Mouse (Mus musculus): ENCODE data around the gene Tnpo2. TPM values are rescaled to one million over a fixed set of nuclear protein-coding genes. Genes with fewer than 3 reads are reported as not detected.

Tnpo2 gene
- polyA plus RNA-seq, 1 experiment from 2014 or later = 28.1 TPM

GRCm38 (mm10) chr8:85095051-85095450 lies 58.3 kb downstream of the Tnpo2 start:
- Histone ChIP-seq H3K4me2 (replicated peaks) (no peak overlapping the region), H3K4me1 (replicated peaks) (no peaks in the 10 kb centered on the region), H3K27ac (no peak overlapping the region), H3K36me3 (peaks cover 22% of the 10 kb centered on the region), H3K9ac (no peak overlapping the region), H3K4me3 (replicated peaks) (no peak overlapping the region), H3K9me3 (no peaks in the 10 kb centered on the region), H3K27me3 (replicated peaks) (no peaks in the 10 kb centered on the region)
- no peak for ATAC-seq
- WGBS = 91% methylated on average over 13 of the region's 13 CpGs

GRCm38 (mm10) chr8:85095566-85095965 lies 58.9 kb downstream of the Tnpo2 start:
- Histone ChIP-seq H3K9ac (no peak overlapping the region), H3K4me1 (replicated peaks) (no peaks in the 10 kb centered on the region), H3K27me3 (replicated peaks) (no peaks in the 10 kb centered on the region), H3K36me3 (peaks cover 22% of the 10 kb centered on the region), H3K4me3 (replicated peaks) (no peak overlapping the region), H3K4me2 (replicated peaks) (no peak overlapping the region), H3K9me3 (no peaks in the 10 kb centered on the region), H3K27ac (no peak overlapping the region)
- ATAC-seq = no peak
- WGBS = 90% methylated on average over 7 of the region's 7 CpGs

GRCm38 (mm10) chr8:85096196-85096595 lies 59.5 kb downstream of the Tnpo2 start:
- H3K4me1 ChIP-seq (replicated peaks) = no peaks in the 10 kb centered on the region
- H3K9ac ChIP-seq = no peak overlapping the region
- H3K27me3 ChIP-seq (replicated peaks) = no peaks in the 10 kb centered on the region
- H3K36me3 ChIP-seq = peaks cover 22% of the 10 kb centered on the region
- no peaks in the 10 kb centered on the region for H3K9me3 ChIP-seq
- no peak overlapping the region for H3K4me2 ChIP-seq (replicated peaks)
- H3K27ac ChIP-seq = no peak overlapping the region
- no peak overlapping the region for H3K4me3 ChIP-seq (replicated peaks)
- WGBS = 89% methylated on average over 16 of the region's 16 CpGs
- ATAC-seq = no peak

GRCm38 (mm10) chr8:85096850-85097249 lies 60.1 kb downstream of the Tnpo2 start:
- no peak for ATAC-seq

GRCm38 (mm10) chr8:85100076-85100665 lies 63.5 kb downstream of the Tnpo2 start:
- Histone ChIP-seq H3K4me2 (replicated peaks) (no peak overlapping the region), H3K4me1 (replicated peaks) (no peaks in the 10 kb centered on the region), H3K9me3 (no peaks in the 10 kb centered on the region), H3K9ac (no peak overlapping the region), H3K4me3 (replicated peaks) (no peak overlapping the region), H3K27me3 (replicated peaks) (no peaks in the 10 kb centered on the region), H3K27ac (no peak overlapping the region), H3K36me3 (peaks cover 19% of the 10 kb centered on the region)
- WGBS = 85% methylated on average over 4 of the region's 4 CpGs
- ATAC-seq = no peak

More at GRCm38 (mm10) chr8:85096850-85097249, 60.1 kb downstream of the Tnpo2 start:
- H3K4me2 ChIP-seq (replicated peaks) = no peak overlapping the region
- H3K4me3 ChIP-seq (replicated peaks) = no peak overlapping the region
- H3K4me1 ChIP-seq (replicated peaks) = no peaks in the 10 kb centered on the region
- peaks cover 22% of the 10 kb centered on the region for H3K36me3 ChIP-seq
- H3K9me3 ChIP-seq = no peaks in the 10 kb centered on the region
- no peaks in the 10 kb centered on the region for H3K27me3 ChIP-seq (replicated peaks)
- WGBS = 85% methylated on average over 4 of the region's 4 CpGs
- H3K9ac ChIP-seq = no peak overlapping the region
- no peak overlapping the region for H3K27ac ChIP-seq

Other genes starting within 250 kb of the Tnpo2 start
- gene Nfix, start 236.6 kb upstream of the Tnpo2 start, polyA plus RNA-seq (2015; fragmentation: Nextera tagmentation; extraction: Ambion mirVana) = 14.2 and 14.8 TPM in 2 replicates
- gene Dand5, start 214.1 kb upstream of the Tnpo2 start, polyA plus RNA-seq (2015; fragmentation: Nextera tagmentation; extraction: Ambion mirVana) = 4.5 and 5.3 TPM in 2 replicates
- 61.7 and 62.6 TPM in 2 replicates for gene Gadd45gip1, start 205.4 kb upstream of the Tnpo2 start, polyA plus RNA-seq (2015; fragmentation: Nextera tagmentation; extraction: Ambion mirVana)
- 102 and 106 TPM in 2 replicates for gene Rad23a, start 196.2 kb upstream of the Tnpo2 start, polyA plus RNA-seq (2015; fragmentation: Nextera tagmentation; extraction: Ambion mirVana)
- 1,038 and 1,157 TPM in 2 replicates for gene Calr, start 190.0 kb upstream of the Tnpo2 start, polyA plus RNA-seq (2015; fragmentation: Nextera tagmentation; extraction: Ambion mirVana)
- 83.1 and 92.7 TPM in 2 replicates for gene Farsa, start 179.9 kb upstream of the Tnpo2 start, polyA plus RNA-seq (2015; fragmentation: Nextera tagmentation; extraction: Ambion mirVana)
- 49.9 and 54.4 TPM in 2 replicates for gene Syce2, start 164.8 kb upstream of the Tnpo2 start, polyA plus RNA-seq (2015; fragmentation: Nextera tagmentation; extraction: Ambion mirVana)
- 42.8 and 49.2 TPM in 2 replicates for gene Gcdh, start 143.0 kb upstream of the Tnpo2 start, polyA plus RNA-seq (2015; fragmentation: Nextera tagmentation; extraction: Ambion mirVana)
- 6.4 and 7.7 TPM in 2 replicates for gene Klf1, start 135.0 kb upstream of the Tnpo2 start, polyA plus RNA-seq (2015; fragmentation: Nextera tagmentation; extraction: Ambion mirVana)
- 8.7 and 10.2 TPM in 2 replicates for gene Dnase2a, start 128.4 kb upstream of the Tnpo2 start, polyA plus RNA-seq (2015; fragmentation: Nextera tagmentation; extraction: Ambion mirVana)
- gene Mast1, start 99.6 kb upstream of the Tnpo2 start, polyA plus RNA-seq (2015; fragmentation: Nextera tagmentation; extraction: Ambion mirVana) = 1.6 TPM in 2 replicates
- gene Rtbdn, start 89.9 kb upstream of the Tnpo2 start, polyA plus RNA-seq (2015; fragmentation: Nextera tagmentation; extraction: Ambion mirVana) = 0.31 and 0.51 TPM in 2 replicates
- gene Gm49661, start 67.5 kb upstream of the Tnpo2 start, polyA plus RNA-seq (2015; fragmentation: Nextera tagmentation; extraction: Ambion mirVana) = not detected in 2 replicates
- 581 and 615 TPM in 2 replicates for gene Prdx2, start 67.3 kb upstream of the Tnpo2 start, polyA plus RNA-seq (2015; fragmentation: Nextera tagmentation; extraction: Ambion mirVana)
- 116 and 117 TPM in 2 replicates for gene Rnaseh2a, start 67.1 kb upstream of the Tnpo2 start, polyA plus RNA-seq (2015; fragmentation: Nextera tagmentation; extraction: Ambion mirVana)
- 28.4 and 30.7 TPM in 2 replicates for gene Junb, start 58.2 kb upstream of the Tnpo2 start, polyA plus RNA-seq (2015; fragmentation: Nextera tagmentation; extraction: Ambion mirVana)
- 68.7 and 75.8 TPM in 2 replicates for gene Hook2, start 46.3 kb upstream of the Tnpo2 start, polyA plus RNA-seq (2015; fragmentation: Nextera tagmentation; extraction: Ambion mirVana)
- 0.14 and 0.76 TPM in 2 replicates for gene Best2, start 22.4 kb upstream of the Tnpo2 start, polyA plus RNA-seq (2015; fragmentation: Nextera tagmentation; extraction: Ambion mirVana)
- gene Asna1, start 11.6 kb upstream of the Tnpo2 start, polyA plus RNA-seq (2015; fragmentation: Nextera tagmentation; extraction: Ambion mirVana) = 125 and 130 TPM in 2 replicates
- gene Trir, start 10.1 kb upstream of the Tnpo2 start, polyA plus RNA-seq (2015; fragmentation: Nextera tagmentation; extraction: Ambion mirVana) = 110 and 113 TPM in 2 replicates
- 25.2 and 27.4 TPM in 2 replicates for gene Fbxw9, start 23.1 kb downstream of the Tnpo2 start, polyA plus RNA-seq (2015; fragmentation: Nextera tagmentation; extraction: Ambion mirVana)
- gene Gm5741, start 31.1 kb downstream of the Tnpo2 start, polyA plus RNA-seq (2015; fragmentation: Nextera tagmentation; extraction: Ambion mirVana) = not detected in 2 replicates
- gene Dhps, start 34.8 kb downstream of the Tnpo2 start, polyA plus RNA-seq (2015; fragmentation: Nextera tagmentation; extraction: Ambion mirVana) = 56.6 and 57.5 TPM in 2 replicates
- gene Wdr83os, start 43.8 kb downstream of the Tnpo2 start, polyA plus RNA-seq (2015; fragmentation: Nextera tagmentation; extraction: Ambion mirVana) = 133 and 151 TPM in 2 replicates
- 35.7 and 42.9 TPM in 2 replicates for gene Wdr83, start 44.4 kb downstream of the Tnpo2 start, polyA plus RNA-seq (2015; fragmentation: Nextera tagmentation; extraction: Ambion mirVana)
- gene Man2b1, start 46.4 kb downstream of the Tnpo2 start, polyA plus RNA-seq (2015; fragmentation: Nextera tagmentation; extraction: Ambion mirVana) = 55.4 and 55.7 TPM in 2 replicates
- 2.7 TPM in 2 replicates for gene Zfp791, start 86.2 kb downstream of the Tnpo2 start, polyA plus RNA-seq (2015; fragmentation: Nextera tagmentation; extraction: Ambion mirVana)
- gene Cks1brt, start 115.0 kb downstream of the Tnpo2 start, polyA plus RNA-seq (2015; fragmentation: Nextera tagmentation; extraction: Ambion mirVana) = not detected in 2 replicates
- not detected in 2 replicates for gene Olfr371, start 189.1 kb downstream of the Tnpo2 start, polyA plus RNA-seq (2015; fragmentation: Nextera tagmentation; extraction: Ambion mirVana)